Mouse (Mus musculus) liver, postnatal 0 days (tissue): Measurements from ENCODE around the gene Zfp148. TPM values are rescaled to one million over a fixed set of nuclear protein-coding genes. Genes with fewer than 3 reads are reported as not detected.

Source experiments
- ATAC-seq: fragments of 200-750 bp; cut with Nextera tagmentation; 2 replicates; pipeline ENCODE4 v1.8.0; 2017; ENCODE audit warnings: mild to moderate bottlenecking, moderate library complexity
- DNase-seq: peaks from one replicate; pipeline ENCODE4 v3.0.0-alpha.2; 2016
- H3K27ac ChIP-seq: fragments of 300-500 bp; sonication (generic); 2 replicates; pipeline ENCODE4 v1.5.1; 2014; ENCODE audit warnings: antibody characterized with exemption, moderate library complexity, mild to moderate bottlenecking, low read depth
- H3K27me3 ChIP-seq: fragments of 300-500 bp; sonication (generic); 2 replicates; pipeline ENCODE4 v1.6.1; 2014; ENCODE audit warnings: low read length, control low read depth, mixed read lengths; ENCODE audit not compliant: insufficient read depth
- H3K36me3 ChIP-seq: fragments of 300-500 bp; sonication (generic); replicated peaks from 2 replicates; pipeline ENCODE4 v1.6.1; 2014; ENCODE audit warnings: mild to moderate bottlenecking, control low read depth, low read length, moderate library complexity, mixed read lengths; ENCODE audit not compliant: insufficient read depth
- H3K4me1 ChIP-seq: fragments of 300-500 bp; sonication (generic); 2 replicates; pipeline ENCODE4 v1.6.1; 2014; ENCODE audit warnings: antibody characterized with exemption, mild to moderate bottlenecking, control low read depth; ENCODE audit not compliant: insufficient read depth
- H3K4me2 ChIP-seq: fragments of 300-500 bp; sonication (generic); 2 replicates; pipeline ENCODE4 v1.6.1; 2014; ENCODE audit warnings: low read depth, mild to moderate bottlenecking, low read length, moderate library complexity, mixed read lengths
- H3K4me3 ChIP-seq: fragments of 300-500 bp; sonication (generic); 2 replicates; pipeline ENCODE4 v1.5.1; 2014; ENCODE audit warnings: low read depth, low read length
- H3K9ac ChIP-seq: fragments of 300-500 bp; sonication (generic); replicated peaks from 2 replicates; pipeline ENCODE4 v1.6.1; 2014; ENCODE audit warnings: mild to moderate bottlenecking, moderate library complexity
- H3K9me3 ChIP-seq: fragments of 300-500 bp; sonication (generic); 2 replicates; pipeline ENCODE4 v1.6.1; 2016; ENCODE audit warnings: mild to moderate bottlenecking, control low read depth, low read length, mixed read lengths
- CTCF ChIP-seq: sonication (generic); IDR thresholded peaks from 2 replicates; pipeline ENCODE4 v1.5.1; 2016; ENCODE audit warnings: antibody characterized with exemption, low read depth
- EP300 ChIP-seq: IDR thresholded peaks from 2 replicates; pipeline ENCODE4 v1.6.1; 2016; ENCODE audit warnings: antibody characterized with exemption, low read depth, mild to moderate bottlenecking
- WGBS: fragments of 180-500 bp; shearing (Covaris S2); extraction: QIAGEN DNeasy Blood & Tissue Kit; methylation state at CpG from one replicate; pipeline ENCODE4 v1.1.7; 2014; ENCODE audit not compliant: insufficient replicate concordance; 5-methylcytosine and 5-hydroxymethylcytosine counted together
- polyA plus RNA-seq: library from polyadenylated mRNA; unstranded; fragments of >200 nt; fragmentation: Nextera tagmentation; extraction: Ambion mirVana; gene quantifications from 2 replicates; pipeline ENCODE4 v1.2.1, GENCODE M21; 2015

Gene Zfp148
- polyA plus RNA-seq, 1 experiment from 2014 or later, result 13.2 TPM

DNA sequence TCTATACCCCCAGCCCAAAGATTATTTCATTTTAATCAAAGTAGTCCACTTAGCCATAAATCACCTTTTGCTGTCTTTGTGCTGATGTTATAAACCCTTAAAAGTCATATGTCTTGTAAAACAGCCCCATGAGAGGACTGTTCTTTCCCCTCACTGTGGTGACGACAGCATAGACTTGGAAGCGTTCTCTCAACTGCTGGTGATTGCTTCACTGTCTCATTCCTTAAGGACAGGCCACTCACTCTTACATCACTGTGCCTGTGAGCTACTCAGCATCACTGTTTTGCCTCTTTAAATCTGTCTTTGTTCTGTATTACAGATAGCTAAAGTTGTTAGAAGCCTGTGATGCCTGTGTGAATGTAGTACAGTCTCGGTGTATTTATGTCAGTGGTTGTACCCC lies 80.8 kb downstream of the Zfp148 start:
- H3K36me3 ChIP-seq, result peaks cover 22% of the 10 kb centered on the region
- no peak overlapping the region for H3K4me2 ChIP-seq
- no peak for DNase-seq
- H3K9ac ChIP-seq, result no peak overlapping the region
- H3K4me1 ChIP-seq, result no peaks in the 10 kb centered on the region; the same call in none of the 2 replicates
- H3K27ac ChIP-seq, result no peak overlapping the region
- H3K9me3 ChIP-seq, result no peaks in the 10 kb centered on the region
- no peak for ATAC-seq
- TF ChIP-seq CTCF (no peak), EP300 (no peak)
- H3K27me3 ChIP-seq, result no peaks in the 10 kb centered on the region
- WGBS, result 82% methylated on average over 3 of the region's 3 CpGs
- H3K4me3 ChIP-seq, result no peak overlapping the region

- TF ChIP-seq CTCF (no peak), EP300 (no peak)
- Histone ChIP-seq H3K4me3 (no peak overlapping the region), H3K9ac (no peak overlapping the region), H3K9me3 (no peaks in the 10 kb centered on the region), H3K4me2 (no peak overlapping the region), H3K27me3 (no peaks in the 10 kb centered on the region), H3K36me3 (peaks cover 18% of the 10 kb centered on the region), H3K4me1 (no peaks in the 10 kb centered on the region; the same call in none of the 2 replicates), H3K27ac (no peak overlapping the region)
- 91% methylated on average over 4 of the region's 4 CpGs for WGBS
- DNase-seq (no peak), ATAC-seq (no peak)
Observed at GRCm38 (mm10) chr16:33464509-33465241, 84.0 kb downstream of the Zfp148 start.

DNA sequence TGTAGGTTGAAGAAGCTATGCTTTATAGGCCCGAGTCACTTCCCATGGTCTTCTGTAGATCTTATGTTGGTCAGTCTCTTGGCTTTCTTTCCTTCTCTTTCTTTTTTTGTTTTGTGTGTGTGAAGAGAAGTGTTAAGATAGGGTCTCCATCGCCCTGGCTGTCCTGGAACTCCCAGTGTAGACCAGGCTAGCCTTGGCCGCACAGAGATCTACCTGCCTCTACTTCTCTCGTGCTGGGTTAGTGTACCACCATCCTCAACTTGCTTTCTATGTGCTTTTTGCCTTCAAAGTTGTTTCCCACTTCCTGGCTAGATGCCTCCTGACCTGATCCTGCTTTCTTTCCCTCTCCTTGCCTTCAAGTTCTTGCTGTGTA lies 84.6 kb downstream of the Zfp148 start:
- no peaks in the 10 kb centered on the region for H3K9me3 ChIP-seq
- H3K4me2 ChIP-seq, result no peak overlapping the region
- no peak overlapping the region for H3K27ac ChIP-seq
- no peak for ATAC-seq
- H3K9ac ChIP-seq, result no peak overlapping the region
- no peaks in the 10 kb centered on the region; the same call in none of the 2 replicates for H3K4me1 ChIP-seq
- no peak for TF ChIP-seq CTCF
- TF ChIP-seq EP300, result no peak
- H3K36me3 ChIP-seq, result peaks cover 18% of the 10 kb centered on the region
- no peak for DNase-seq
- H3K27me3 ChIP-seq, result no peaks in the 10 kb centered on the region
- WGBS, result 90% methylated on average over 4 of the region's 4 CpGs
- H3K4me3 ChIP-seq, result no peak overlapping the region

GRCm38 (mm10) chr16:33467451-33467850 lies 86.8 kb downstream of the Zfp148 start:
- WGBS, result 70% methylated on average over 6 of the region's 6 CpGs
- no peaks in the 10 kb centered on the region; the same call in none of the 2 replicates for H3K4me1 ChIP-seq
- ATAC-seq (no peak), DNase-seq (no peak)
- no peaks in the 10 kb centered on the region for H3K9me3 ChIP-seq
- H3K9ac ChIP-seq, result no peak overlapping the region
- H3K4me2 ChIP-seq, result no peak overlapping the region
- peaks cover 21% of the 10 kb centered on the region for H3K36me3 ChIP-seq
- H3K27ac ChIP-seq, result no peak overlapping the region
- no peaks in the 10 kb centered on the region for H3K27me3 ChIP-seq
- no peak overlapping the region for H3K4me3 ChIP-seq
- TF ChIP-seq EP300 (no peak), CTCF (no peak)

DNA sequence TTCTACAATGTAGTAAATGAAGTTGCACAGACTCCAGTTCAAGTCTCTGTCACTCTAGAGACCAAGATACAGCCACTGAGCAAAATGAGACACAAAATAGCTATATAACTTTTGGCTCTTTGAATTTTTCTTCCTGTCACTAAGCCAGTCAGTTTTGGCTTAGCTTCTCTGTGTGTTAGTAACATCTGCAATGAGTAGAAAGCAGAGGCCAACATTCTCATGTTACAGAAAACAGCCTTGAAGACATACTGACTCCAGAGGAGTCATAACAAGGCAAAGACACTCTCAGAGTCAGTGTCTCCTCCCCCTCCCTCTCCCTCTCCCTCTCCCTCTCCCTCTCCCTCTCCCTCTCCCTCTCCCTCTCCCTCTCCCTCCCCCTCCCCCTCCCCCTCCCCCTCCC lies 89.3 kb downstream of the Zfp148 start:
- no peaks in the 10 kb centered on the region; the same call in 1 of the 2 replicates for H3K4me1 ChIP-seq
- no peak overlapping the region for H3K27ac ChIP-seq
- peaks cover 21% of the 10 kb centered on the region for H3K36me3 ChIP-seq
- no peak overlapping the region for H3K9ac ChIP-seq
- H3K4me2 ChIP-seq, result no peak overlapping the region
- H3K9me3 ChIP-seq, result no peaks in the 10 kb centered on the region
- H3K27me3 ChIP-seq, result no peaks in the 10 kb centered on the region
- H3K4me3 ChIP-seq, result no peak overlapping the region
- TF ChIP-seq EP300 (no peak), CTCF (no peak)
- no peak for DNase-seq
- no peak for ATAC-seq

DNA sequence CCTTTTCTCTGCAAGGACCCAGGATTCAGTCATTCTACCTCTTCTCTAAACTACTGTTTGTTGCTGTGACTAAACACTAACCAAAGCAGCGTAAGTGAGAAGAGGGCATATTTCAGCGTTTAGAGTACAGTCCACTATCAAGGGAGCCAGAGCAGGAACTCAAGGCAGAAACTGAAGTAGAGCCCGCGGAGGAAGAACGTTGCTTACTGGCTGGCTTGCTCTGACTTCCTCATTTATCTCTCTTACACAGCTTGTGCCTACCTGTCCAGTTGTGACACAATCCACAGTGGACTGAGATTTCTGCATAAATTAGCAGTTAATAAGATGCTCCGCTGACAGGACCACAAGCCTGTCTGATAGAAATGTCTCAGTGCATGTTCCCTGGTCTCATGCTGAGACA lies 93.7 kb downstream of the Zfp148 start:
- no peak overlapping the region for H3K4me2 ChIP-seq
- H3K9ac ChIP-seq, result no peak overlapping the region
- H3K4me3 ChIP-seq, result no peak overlapping the region
- 68% methylated on average over 6 of the region's 6 CpGs for WGBS
- ATAC-seq, result no peak
- H3K27ac ChIP-seq, result no peak overlapping the region
- no peak for DNase-seq
- no peaks in the 10 kb centered on the region for H3K27me3 ChIP-seq
- H3K4me1 ChIP-seq, result no peaks in the 10 kb centered on the region
- H3K9me3 ChIP-seq, result no peaks in the 10 kb centered on the region
- TF ChIP-seq EP300, result no peak
- TF ChIP-seq CTCF, result no peak
- peaks cover 25% of the 10 kb centered on the region for H3K36me3 ChIP-seq
